ENCODE assay signal across 8 mouse cellular contexts in the genomic region with DNA sequence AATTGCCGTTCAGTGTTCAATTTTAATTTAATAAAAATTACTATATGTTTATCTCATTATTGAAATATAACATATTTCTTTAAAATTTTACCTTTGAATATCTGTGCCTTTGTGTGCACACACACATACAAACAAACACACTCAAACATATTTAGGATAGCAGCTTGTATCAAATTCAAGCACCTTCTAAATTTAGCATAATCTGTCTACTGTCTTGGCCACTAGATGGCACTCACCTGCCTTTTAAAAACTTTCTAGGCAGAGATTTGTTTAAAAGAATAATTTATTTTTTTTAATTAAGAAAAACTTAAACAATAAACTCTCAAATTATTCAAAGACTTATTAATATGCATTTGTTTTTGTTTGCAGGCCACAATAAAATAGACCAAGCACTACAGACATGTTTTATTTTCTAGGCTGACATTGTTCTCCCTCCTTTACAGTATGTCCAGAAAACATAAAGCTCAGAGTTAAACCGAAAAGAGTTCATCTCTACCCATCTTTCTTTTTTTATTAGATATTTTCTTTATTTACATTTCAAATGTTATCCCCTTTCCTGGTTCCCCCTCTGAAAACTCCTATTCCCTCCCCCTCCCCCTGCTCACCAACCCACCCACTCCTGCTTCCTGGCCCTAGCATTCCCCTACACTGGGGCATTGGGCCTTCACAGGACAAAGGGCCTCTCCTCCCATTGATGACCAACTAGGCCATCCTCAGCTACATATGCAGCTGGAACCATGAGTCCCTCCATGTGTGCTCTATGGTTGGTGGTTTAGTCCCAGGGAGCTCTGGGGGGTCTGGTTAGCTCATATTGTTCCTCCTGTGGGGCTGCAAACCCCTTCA. TPM values are rescaled to one million over a fixed set of nuclear protein-coding genes. Genes with fewer than 3 reads are reported as not detected.
DNase-seq lines count a peak whose midpoint lies in the region; ATAC-seq and TF ChIP-seq lines count a peak whose summit lies in the region.

No protein-coding gene starts in this region.

- no peak overlapping the region for H3K4me2 ChIP-seq in forebrain, embryonic 12.5 days
- H3K4me2 ChIP-seq in forebrain, embryonic 16.5 days (ENCODE audit: low read length): no peak overlapping the region

- H3K27ac ChIP-seq in forebrain, embryonic 12.5 days: no peak overlapping the region
- no peak overlapping the region for H3K27ac ChIP-seq in forebrain, embryonic 16.5 days (ENCODE audit: low read length)
- H3K27ac ChIP-seq in layer of hippocampus, adult 2 months: no peak overlapping the region

- ATAC-seq in forebrain, embryonic 12.5 days (ENCODE audit: low FRiP score): peak; percentile 61; the same call in 1 of the 2 replicates
- ATAC-seq in forebrain, embryonic 16.5 days: no peak

- 84% methylated on average over 2 of the region's 2 CpGs for WGBS in forebrain, embryonic 12.5 days
- WGBS in forebrain, embryonic 16.5 days: 80% methylated on average over 2 of the region's 2 CpGs

- peak; percentile 88 for TF ChIP-seq CTCF in layer of hippocampus, adult 2 months (conservative IDR thresholded peaks at IDR 0.05)
- peak; percentile 63 for TF ChIP-seq CTCF in E14TG2a.4 (conservative IDR thresholded peaks at IDR 0.05; ENCODE audit: low read length)

- H3K9ac ChIP-seq in forebrain, embryonic 12.5 days: no peak overlapping the region
- H3K9ac ChIP-seq in forebrain, embryonic 16.5 days (replicated peaks; ENCODE audit: low read depth, low read length): no peak overlapping the region

- H3K4me1 ChIP-seq in forebrain, embryonic 12.5 days: no peaks in the 10 kb centered on the region
- no peaks in the 10 kb centered on the region for H3K4me1 ChIP-seq in forebrain, embryonic 16.5 days (replicated peaks; ENCODE audit: control insufficient read depth, insufficient read depth, low read length)
- H3K4me1 ChIP-seq in E14TG2a.4 (replicated peaks; ENCODE audit: low read depth, low read length): no peaks in the 10 kb centered on the region

- H3K4me3 ChIP-seq in forebrain, embryonic 12.5 days (replicated peaks): no peak overlapping the region
- H3K4me3 ChIP-seq in forebrain, embryonic 16.5 days (replicated peaks; ENCODE audit: low read length): no peak overlapping the region
- H3K4me3 ChIP-seq in layer of hippocampus, adult 2 months: no peak overlapping the region
- H3K4me3 ChIP-seq in E14TG2a.4 (replicated peaks; ENCODE audit: low read length): no peak overlapping the region

- H3K9me3 ChIP-seq in forebrain, embryonic 12.5 days: no peaks in the 10 kb centered on the region
- H3K9me3 ChIP-seq in forebrain, embryonic 16.5 days (ENCODE audit: control insufficient read depth, low read length): no peaks in the 10 kb centered on the region
- H3K9me3 ChIP-seq in E14TG2a.4 (ENCODE audit: low read length): no peaks in the 10 kb centered on the region

- no peaks in the 10 kb centered on the region for H3K36me3 ChIP-seq in forebrain, embryonic 12.5 days (replicated peaks)
- H3K36me3 ChIP-seq in forebrain, embryonic 16.5 days (ENCODE audit: control insufficient read depth, insufficient read depth): no peaks in the 10 kb centered on the region
- H3K36me3 ChIP-seq in E14TG2a.4 (ENCODE audit: insufficient read depth, low read length): no peaks in the 10 kb centered on the region

- DNase-seq in layer of hippocampus, adult 2 months (ENCODE audit: low spot score in 2 of 2): peak; percentile 8 to 25
- no peak for DNase-seq in layer of hippocampus, adult 9-11 months
- DNase-seq in embryo, embryonic 9.5 days (ENCODE audit: extremely low spot score): peak; percentile 13
- no peak for DNase-seq in yolk sac, embryonic 10.5 days (ENCODE audit: low spot score)
- DNase-seq in frontal cortex, postnatal 10 days (ENCODE audit: low spot score in 2 of 2): no peak

- no peaks in the 10 kb centered on the region for H3K27me3 ChIP-seq in forebrain, embryonic 12.5 days
- no peaks in the 10 kb centered on the region for H3K27me3 ChIP-seq in forebrain, embryonic 16.5 days (replicated peaks; ENCODE audit: control insufficient read depth, insufficient read depth, low read length)
- no peaks in the 10 kb centered on the region for H3K27me3 ChIP-seq in E14TG2a.4 (ENCODE audit: insufficient read depth, low read length)

RNA-seq across cellular contexts. Expression of a gene that starts 48.6 kb away (rescaled TPM):
- 59.8 and 63.4 TPM in 2 replicates for polyA plus RNA-seq in forebrain, embryonic 12.5 days (2016; fragmentation: Nextera tagmentation; extraction: Ambion mirVana)
- polyA plus RNA-seq in forebrain, embryonic 16.5 days (2015; fragmentation: Nextera tagmentation; extraction: Ambion mirVana): 58.1 and 60.0 TPM in 2 replicates
- total RNA-seq in layer of hippocampus, adult 2 months (2021): 10 to 100 TPM; 65.8 to 68.1 TPM

Comparison
In these comparisons a context has a peak if more than half of its experiments do, and no peak if none do; other contexts are left out.
1. DNase-seq: peak in layer of hippocampus, adult 2 months (2 of 2) and embryo, embryonic 9.5 days (single experiment); none in layer of hippocampus, adult 9-11 months (single experiment), yolk sac, embryonic 10.5 days (single experiment) and frontal cortex, postnatal 10 days (0 of 2).